Mouse (Mus musculus) heart, postnatal 0 days (tissue): ENCODE results near the gene Zbtb8os. TPM values are rescaled to one million over a fixed set of nuclear protein-coding genes. Genes with fewer than 3 reads are reported as not detected.

Experiments used
- ATAC-seq: fragments of 200-750 bp; cut with Nextera tagmentation; 2 replicates; pipeline ENCODE4 v1.8.0; 2017; ENCODE audit warnings: low read depth, moderate number of reproducible peaks, moderate library complexity; ENCODE audit not compliant: insufficient read depth
- DNase-seq: peaks from one replicate; pipeline ENCODE4 v3.0.0-alpha.2; 2016; ENCODE audit warnings: low spot score
- H3K27ac ChIP-seq: fragments of 300-500 bp; sonication (generic); 2 replicates; pipeline ENCODE4 v1.5.1; 2014; ENCODE audit warnings: low read depth, mild to moderate bottlenecking
- H3K27me3 ChIP-seq: fragments of 300-500 bp; sonication (generic); 2 replicates; pipeline ENCODE4 v1.6.1; 2014; ENCODE audit warnings: low read length, mixed read lengths; ENCODE audit not compliant: control insufficient read depth, insufficient read depth
- H3K36me3 ChIP-seq: fragments of 300-500 bp; sonication (generic); replicated peaks from 2 replicates; pipeline ENCODE4 v1.6.1; 2014; ENCODE audit warnings: low read length, mixed read lengths; ENCODE audit not compliant: control insufficient read depth, insufficient read depth
- H3K4me1 ChIP-seq: fragments of 300-500 bp; sonication (generic); 2 replicates; pipeline ENCODE4 v1.6.1; 2014; ENCODE audit warnings: antibody characterized with exemption; ENCODE audit not compliant: control insufficient read depth, insufficient read depth
- H3K4me2 ChIP-seq: fragments of 300-500 bp; sonication (generic); 2 replicates; pipeline ENCODE4 v1.6.1; 2014; ENCODE audit warnings: low read depth, mild to moderate bottlenecking, low read length, moderate library complexity
- H3K4me3 ChIP-seq: fragments of 300-500 bp; sonication (generic); 2 replicates; pipeline ENCODE4 v1.5.1; 2014; ENCODE audit warnings: low read depth, low read length
- H3K9ac ChIP-seq: fragments of 300-500 bp; sonication (generic); replicated peaks from 2 replicates; pipeline ENCODE4 v1.6.1; 2014; ENCODE audit warnings: low read depth, low read length, mixed read lengths
- H3K9me3 ChIP-seq: fragments of 300-500 bp; sonication (generic); replicated peaks from 2 replicates; pipeline ENCODE4 v1.6.1; 2016; ENCODE audit warnings: low read length; ENCODE audit not compliant: control insufficient read depth
- CTCF ChIP-seq: IDR thresholded peaks from 2 replicates; pipeline ENCODE4 v1.5.1; 2016; ENCODE audit warnings: antibody characterized with exemption, control low read depth, low read depth
- EP300 ChIP-seq: IDR thresholded peaks from 2 replicates; pipeline ENCODE4 v1.6.1; 2016; ENCODE audit warnings: antibody characterized with exemption, low read depth
- WGBS: fragments of 180-500 bp; shearing (Covaris S2); extraction: QIAGEN DNeasy Blood & Tissue Kit; methylation state at CpG from one replicate; pipeline ENCODE4 v1.1.7; 2014; 5-methylcytosine and 5-hydroxymethylcytosine counted together
- polyA plus RNA-seq: library from polyadenylated mRNA; unstranded; fragments of >200 nt; fragmentation: Nextera tagmentation; extraction: Ambion mirVana; gene quantifications from 2 replicates; pipeline ENCODE4 v1.2.1, GENCODE M21; 2015
- total RNA-seq: library from RNA; depleted of rRNA; stranded (reverse); fragments of >200 nt; gene quantifications from 2 replicates; pipeline ENCODE4 v1.2.3, GENCODE M21; 2014; ENCODE audit warnings: low replicate concordance

Gene Zbtb8os
- total and polyA plus RNA-seq, 2 experiments from 2014 or later: 13.5 to 32.2 TPM

- Histone ChIP-seq H3K27ac (no peak overlapping the region), H3K9ac (no peak overlapping the region), H3K4me3 (no peak overlapping the region), H3K4me2 (no peak overlapping the region), H3K9me3 (no peaks in the 10 kb centered on the region), H3K36me3 (peaks cover 13% of the 10 kb centered on the region; the same call in 1 of the 2 replicates), H3K4me1 (no peaks in the 10 kb centered on the region), H3K27me3 (no peaks in the 10 kb centered on the region)
- WGBS: 93% methylated on average over 3 of the region's 3 CpGs
- no peak for ATAC-seq
- TF ChIP-seq EP300 (no peak), CTCF (no peak)
- no peak for DNase-seq
Measured at GRCm38 (mm10) chr4:129371391-129371790, 35.9 kb downstream of the Zbtb8os start.

- no peak for DNase-seq
- no peak overlapping the region for H3K4me2 ChIP-seq
- peaks cover 5% of the 10 kb centered on the region; the same call in 1 of the 2 replicates for H3K36me3 ChIP-seq
- no peaks in the 10 kb centered on the region for H3K27me3 ChIP-seq
- no peak overlapping the region for H3K27ac ChIP-seq
- TF ChIP-seq EP300: no peak
- no peaks in the 10 kb centered on the region for H3K4me1 ChIP-seq
- 61% methylated on average over 8 of the region's 8 CpGs for WGBS
- no peaks in the 10 kb centered on the region for H3K9me3 ChIP-seq
- no peak overlapping the region for H3K4me3 ChIP-seq
- no peak overlapping the region for H3K9ac ChIP-seq
- no peak for ATAC-seq
Measured at GRCm38 (mm10) chr4:129373202-129373976, 37.9 kb downstream of the Zbtb8os start.

DNA sequence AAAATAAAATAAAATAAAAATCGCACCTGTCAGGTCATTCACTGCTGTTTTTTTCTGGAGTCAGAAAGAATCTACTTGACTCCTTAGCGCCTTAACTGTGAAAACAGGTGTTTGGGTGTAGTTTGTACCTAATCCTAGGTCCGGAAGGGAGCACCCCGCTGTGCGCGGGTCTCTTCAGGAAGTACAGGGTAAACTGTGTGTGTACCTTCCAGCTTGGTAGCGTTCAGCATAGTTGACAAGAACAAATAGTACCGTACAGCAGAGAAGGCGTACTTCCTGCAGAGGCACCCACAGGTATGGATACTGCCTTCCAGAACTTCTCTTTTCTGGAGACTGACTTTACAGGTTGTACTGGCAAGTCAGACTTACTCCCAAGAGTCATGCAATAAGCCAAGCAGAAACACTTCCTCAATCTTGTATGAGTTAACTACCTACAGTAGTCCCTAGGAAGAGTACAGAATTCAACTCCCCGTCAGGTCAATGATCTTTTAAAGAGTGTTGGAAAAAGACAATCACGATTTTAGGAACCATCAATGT is 38.8 kb downstream of the Zbtb8os start:
- ATAC-seq: no peak
- H3K4me3 ChIP-seq: no peak overlapping the region
- no peak for TF ChIP-seq CTCF
- no peak for TF ChIP-seq EP300
- H3K9me3 ChIP-seq: no peaks in the 10 kb centered on the region
- no peaks in the 10 kb centered on the region for H3K27me3 ChIP-seq
- no peak overlapping the region for H3K9ac ChIP-seq
- no peak overlapping the region for H3K27ac ChIP-seq
- no peak overlapping the region for H3K4me2 ChIP-seq
- H3K4me1 ChIP-seq: no peaks in the 10 kb centered on the region
- H3K36me3 ChIP-seq: no peaks in the 10 kb centered on the region
- no peak for DNase-seq
- WGBS: 68% methylated on average over 11 of the region's 11 CpGs

- no peaks in the 10 kb centered on the region for H3K27me3 ChIP-seq
- DNase-seq (no peak), ATAC-seq (no peak)
- no peak for TF ChIP-seq CTCF
- no peak for TF ChIP-seq EP300
- H3K36me3 ChIP-seq: no peaks in the 10 kb centered on the region
- no peak overlapping the region for H3K27ac ChIP-seq
- no peak overlapping the region for H3K9ac ChIP-seq
- H3K4me2 ChIP-seq: no peak overlapping the region
- no peak overlapping the region for H3K4me3 ChIP-seq
- 65% methylated on average over 6 of the region's 6 CpGs for WGBS
- H3K4me1 ChIP-seq: no peaks in the 10 kb centered on the region
- no peaks in the 10 kb centered on the region for H3K9me3 ChIP-seq
Measured at GRCm38 (mm10) chr4:129375000-129375399, 39.5 kb downstream of the Zbtb8os start.

DNA sequence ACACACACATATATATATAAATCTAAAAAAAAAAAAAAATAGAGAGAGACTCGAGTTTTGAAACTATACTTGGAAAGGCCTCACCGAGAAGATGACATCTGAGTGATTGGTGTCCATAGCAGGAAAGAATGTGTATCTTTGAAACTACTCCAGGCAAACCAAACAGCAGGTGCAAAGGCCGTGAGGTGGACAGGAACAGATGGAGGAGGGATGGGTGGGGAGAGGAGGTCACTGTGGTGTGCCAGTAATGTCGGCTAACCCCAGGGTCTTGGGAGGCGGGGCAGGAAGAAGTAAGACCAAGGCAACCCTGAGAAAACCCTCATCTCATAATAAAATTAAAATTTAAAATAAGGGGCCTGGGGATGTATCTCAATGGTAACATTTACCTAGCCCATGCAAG is 40.3 kb downstream of the Zbtb8os start:
- Histone ChIP-seq H3K4me1 (no peaks in the 10 kb centered on the region), H3K27me3 (no peaks in the 10 kb centered on the region), H3K9ac (no peak overlapping the region), H3K9me3 (no peaks in the 10 kb centered on the region), H3K27ac (no peak overlapping the region), H3K4me2 (no peak overlapping the region), H3K4me3 (no peak overlapping the region), H3K36me3 (no peaks in the 10 kb centered on the region)
- 75% methylated on average over 5 of the region's 5 CpGs for WGBS
- TF ChIP-seq CTCF: no peak
- no peak for TF ChIP-seq EP300
- no peak for DNase-seq
- no peak for ATAC-seq
